ENCODE assay signal across 13 mouse cellular contexts in genomic region chr16:33732237-33732749, GRCm38 (mm10). TPM values are rescaled to one million over a fixed set of nuclear protein-coding genes. Genes with fewer than 3 reads are reported as not detected.
A peak's percentile ranks its signal among the peaks of the same experiment; 100 is the strongest.
DNase-seq lines count a peak whose midpoint lies in the region; ATAC-seq and TF ChIP-seq lines count a peak whose summit lies in the region.
"Had no signal": no experiment of that assay in that cellular context is flagged by ENCODE, and none has a peak within 500 bp of the region (broad histone marks: within the 10 kb centered on the region; RNA-seq: fewer than 3 reads in every experiment).

No protein-coding gene starts in this region.

- H3K27ac ChIP-seq in heart, adult 2 months = peak overlapping the region; percentile 8; the same call in 1 of the 2 replicates
- peak overlapping the region; percentile 89 for H3K27ac ChIP-seq in spleen, adult 2 months (ENCODE audit: insufficient read depth, low read length)
- peak overlapping the region; percentile 61; the same call in 1 of the 2 replicates for H3K27ac ChIP-seq in liver, embryonic 12.5 days
- no peak overlapping the region for H3K27ac ChIP-seq in cerebellum, adult 2 months (ENCODE audit: insufficient read depth, low read length)
- H3K27ac ChIP-seq: heart, embryonic 13.5 days had no signal

- 45% methylated on average over 6 of the region's 6 CpGs for WGBS in heart, adult 2 months
- WGBS in spleen, adult 2 months = 15% methylated on average over 6 of the region's 6 CpGs
- WGBS in liver, embryonic 12.5 days (ENCODE audit: insufficient replicate concordance) = 20% methylated on average over 6 of the region's 6 CpGs
- 74% methylated on average over 6 of the region's 6 CpGs for WGBS in cerebellum, adult 2 months

- TF ChIP-seq POLR2A in heart, adult 2 months (IDR thresholded peaks at IDR 0.05; ENCODE audit: insufficient read depth, low read depth, low read length) = no peak
- TF ChIP-seq POLR2A in spleen, adult 2 months (IDR thresholded peaks at IDR 0.05; ENCODE audit: low read depth, low read length) = no peak
- no peak for TF ChIP-seq POLR2A in cerebellum, adult 2 months (IDR thresholded peaks at IDR 0.05; ENCODE audit: borderline replicate concordance, insufficient read depth, low read length)

- peak overlapping the region; percentile 33 for H3K4me2 ChIP-seq in liver, embryonic 12.5 days
- H3K4me2 ChIP-seq: heart, embryonic 13.5 days had no signal

- H3K9me3 ChIP-seq in liver, embryonic 12.5 days (replicated peaks) = no peaks in the 10 kb centered on the region
- H3K9me3 ChIP-seq: heart, embryonic 13.5 days had no signal

- peaks cover 23% of the 10 kb centered on the region for H3K36me3 ChIP-seq in heart, adult 2 months (ENCODE audit: control insufficient read depth, insufficient read depth, low read length)
- peaks cover 11% of the 10 kb centered on the region for H3K36me3 ChIP-seq in spleen, adult 2 months (ENCODE audit: control insufficient read depth, insufficient read depth, low read length)
- H3K36me3 ChIP-seq in liver, embryonic 12.5 days = peaks cover 25% of the 10 kb centered on the region
- H3K36me3 ChIP-seq in splenic B cell, adult 2 months (ENCODE audit: control insufficient read depth, insufficient read depth, low read length, poor library complexity, severe bottlenecking) = peaks cover 2% of the 10 kb centered on the region

- no peaks in the 10 kb centered on the region; the same call in 1 of the 2 replicates for H3K79me2 ChIP-seq in heart, adult 2 months (replicated peaks; ENCODE audit: control insufficient read depth, insufficient read depth, low read length)

- DNase-seq in heart, adult 2 months = no peak
- DNase-seq in heart, postnatal 36 days = no peak
- DNase-seq in spleen, adult 2 months (ENCODE audit: low read depth in 1 of 2, low spot score in 2 of 2) = peak; percentile 47 to 64
- DNase-seq in spleen, postnatal 14 days (ENCODE audit: low spot score in 2 of 2) = no peak
- DNase-seq in splenic B cell, adult 2 months (ENCODE audit: low read depth, low spot score) = peak; percentile 86
- no peak for DNase-seq in gastrocnemius, postnatal 10 days
- DNase-seq in cerebellum, adult 2 months = no peak
- DNase-seq: adrenal gland, postnatal 14 days; kidney, adult 9 months; lung, postnatal 10 days had no signal

- peak; percentile 88 for ATAC-seq in liver, embryonic 12.5 days
- ATAC-seq: Patski had no signal

- TF ChIP-seq CTCF in heart, adult 2 months (IDR thresholded peaks at IDR 0.05) = no peak
- TF ChIP-seq CTCF in spleen, adult 2 months (IDR thresholded peaks at IDR 0.05; ENCODE audit: extremely low read depth, insufficient read depth, insufficient read length, insufficient replicate concordance) = no peak
- no peak for TF ChIP-seq CTCF in cerebellum, adult 2 months (IDR thresholded peaks at IDR 0.05; ENCODE audit: borderline replicate concordance, insufficient read depth, low read depth, low read length)

- no peak overlapping the region for H3K9ac ChIP-seq in heart, adult 2 months (ENCODE audit: low read depth, low read length)
- H3K9ac ChIP-seq in liver, embryonic 12.5 days = no peak overlapping the region
- H3K9ac ChIP-seq: heart, embryonic 13.5 days had no signal

- no peak for TF ChIP-seq EP300 in heart, adult 2 months (IDR thresholded peaks at IDR 0.05; ENCODE audit: insufficient read depth, low read depth, low read length)

- no peak overlapping the region for H3K4me3 ChIP-seq in heart, adult 2 months
- H3K4me3 ChIP-seq in spleen, adult 2 months (ENCODE audit: extremely low read depth, insufficient read depth, insufficient read length) = no peak overlapping the region
- no peak overlapping the region for H3K4me3 ChIP-seq in liver, embryonic 12.5 days
- no peak overlapping the region for H3K4me3 ChIP-seq in cerebellum, adult 2 months (replicated peaks; ENCODE audit: insufficient read depth, low read depth, low read length)
- H3K4me3 ChIP-seq: heart, embryonic 13.5 days had no signal

- intact Hi-C loops in heart, adult 2 months (cut with DNase I) = no loop called here
- intact Hi-C loops in heart, postnatal 36 days (cut with DNase I) = no loop called here

- no peaks in the 10 kb centered on the region for H3K27me3 ChIP-seq in heart, adult 2 months (ENCODE audit: control insufficient read depth, insufficient read depth, low read length)
- no peaks in the 10 kb centered on the region for H3K27me3 ChIP-seq in spleen, adult 2 months (ENCODE audit: control insufficient read depth, insufficient read depth, low read length)
- H3K27me3 ChIP-seq in liver, embryonic 12.5 days (replicated peaks) = no peaks in the 10 kb centered on the region
- no peaks in the 10 kb centered on the region for H3K27me3 ChIP-seq in splenic B cell, adult 2 months (ENCODE audit: control insufficient read depth, insufficient read depth, low read length, poor library complexity, severe bottlenecking)
- H3K27me3 ChIP-seq in cerebellum, adult 2 months (ENCODE audit: control insufficient read depth, insufficient read depth, low read length) = no peaks in the 10 kb centered on the region
- H3K27me3 ChIP-seq: heart, embryonic 13.5 days; Patski had no signal

- peaks cover 5% of the 10 kb centered on the region for H3K4me1 ChIP-seq in heart, adult 2 months (ENCODE audit: control insufficient read depth, insufficient read depth, low read length)
- H3K4me1 ChIP-seq in spleen, adult 2 months (ENCODE audit: control insufficient read depth, insufficient read depth, insufficient read length) = peaks cover 34% of the 10 kb centered on the region; the same call in 1 of the 2 replicates
- H3K4me1 ChIP-seq in liver, embryonic 12.5 days = peaks cover 42% of the 10 kb centered on the region
- peaks cover 25% of the 10 kb centered on the region for H3K4me1 ChIP-seq in cerebellum, adult 2 months (ENCODE audit: control insufficient read depth, insufficient read depth, low read length)

RNA-seq across cellular contexts. Expression of gene Heg1, which starts 48.1 kb away (rescaled TPM):
- 100 to 1,000 TPM; 126 to 148 TPM for total RNA-seq in heart, adult 2 months (2021)
- polyA plus RNA-seq in heart, adult 2 months (2012; rRNA removed) = 60.6 and 123 TPM in 2 replicates
- 100 to 1,000 TPM; 136 to 157 TPM for total RNA-seq in heart, postnatal 36 days (2021)
- 36.0 and 42.4 TPM in 2 replicates for polyA plus RNA-seq in spleen, adult 2 months (2012; rRNA removed)
- polyA plus RNA-seq in liver, embryonic 12.5 days (2016; fragmentation: Nextera tagmentation; extraction: Ambion mirVana) = 8.5 and 8.9 TPM in 2 replicates
- total RNA-seq in gastrocnemius, postnatal 10 days (2021) = 10 to 100 TPM; 54.7 to 72.6 TPM
- polyA plus RNA-seq in cerebellum, adult 2 months (2012; rRNA removed) = 21.9 and 24.4 TPM in 2 replicates

Comparison
In these comparisons a context has a peak if more than half of its experiments do, and no peak if none do; other contexts are left out.
1. DNase-seq: peak in spleen, adult 2 months (2 of 2) and splenic B cell, adult 2 months (single experiment); none in heart, adult 2 months (0 of 2), heart, postnatal 36 days (0 of 2), spleen, postnatal 14 days (0 of 2), gastrocnemius, postnatal 10 days (single experiment) and cerebellum, adult 2 months (0 of 2).